Mouse (Mus musculus): ENCODE measurements around the gene Mterf1b. TPM values are rescaled to one million over a fixed set of nuclear protein-coding genes. Genes with fewer than 3 reads are reported as not detected.
"Not testable (repeated sequence)": the region's sequence is repeated elsewhere in the genome, so short reads cannot be mapped to it uniquely, and the experiment has no call there.

The Mterf1b gene
- total and polyA plus RNA-seq, 3 experiments, result 0.49 to 2.3 (median 2.0) TPM

DNA sequence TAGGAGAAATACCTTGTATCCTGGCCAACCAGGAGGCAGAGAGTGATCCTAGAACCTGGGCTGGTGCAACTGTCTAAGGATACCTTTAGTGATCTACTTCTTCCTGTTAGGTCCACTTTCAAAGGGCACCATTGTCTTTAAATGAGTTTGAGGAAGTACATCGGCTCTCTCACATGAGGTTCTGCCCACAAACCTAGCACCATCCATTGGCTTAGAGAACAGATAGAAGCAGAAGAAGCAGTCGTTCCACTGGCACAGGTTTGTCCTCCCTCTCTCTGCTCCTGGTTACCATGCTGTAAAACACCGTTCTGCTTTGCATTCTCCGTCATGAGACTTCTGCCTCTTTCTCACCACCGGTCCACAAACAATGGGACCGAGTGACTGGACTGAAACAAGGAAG is 12.8 kb upstream of the Mterf1b start:
- Histone ChIP-seq H3K4me1 (ENCODE audit: control insufficient read depth, insufficient read depth, low read length) (no peaks in the 10 kb centered on the region), H3K36me3 (ENCODE audit: control insufficient read depth, insufficient read depth, low read length) (no peaks in the 10 kb centered on the region), H3K9ac (ENCODE audit: low read depth, low read length) (no peak overlapping the region), H3K27me3 (ENCODE audit: control insufficient read depth, insufficient read depth, low read length) (no peaks in the 10 kb centered on the region), H3K79me2 (replicated peaks; ENCODE audit: control insufficient read depth, insufficient read depth, low read length) (no peaks in the 10 kb centered on the region), H3K27ac (no peak overlapping the region), H3K4me3 (no peak overlapping the region)
- DNase-seq, result no peak
- intact Hi-C loops (cut with DNase I), result no loop called here
- WGBS, result 72% methylated on average over 6 of the region's 6 CpGs
- no peak for TF ChIP-seq CTCF (IDR thresholded peaks at IDR 0.05)
- TF ChIP-seq POLR2A (IDR thresholded peaks at IDR 0.05; ENCODE audit: insufficient read depth, low read depth, low read length), result no peak
- TF ChIP-seq EP300 (IDR thresholded peaks at IDR 0.05; ENCODE audit: insufficient read depth, low read depth, low read length), result no peak

DNA sequence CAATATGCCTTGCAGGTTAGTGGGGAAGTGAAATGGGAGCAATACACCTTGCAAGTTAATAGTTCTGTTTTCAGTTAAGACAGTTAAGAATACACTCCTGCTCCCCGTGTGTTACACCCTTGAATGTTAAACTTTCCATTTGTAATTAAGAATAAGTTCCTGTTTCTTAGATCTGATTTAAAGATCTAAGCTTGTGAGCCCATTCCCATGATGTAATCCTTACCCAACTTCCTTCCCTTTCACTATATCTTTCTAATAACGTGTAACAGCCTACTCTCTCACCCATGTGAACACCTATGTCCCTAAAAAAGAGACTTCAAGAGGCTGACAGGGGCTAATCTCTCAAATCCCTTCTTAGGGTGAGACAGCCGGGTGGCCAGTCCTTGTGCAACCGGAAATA is 5.4 kb upstream of the Mterf1b start:
- TF ChIP-seq CTCF (IDR thresholded peaks at IDR 0.05), result no peak
- TF ChIP-seq POLR2A (IDR thresholded peaks at IDR 0.05; ENCODE audit: insufficient read depth, low read depth, low read length), result no peak
- no peak for TF ChIP-seq EP300 (IDR thresholded peaks at IDR 0.05; ENCODE audit: insufficient read depth, low read depth, low read length)
- no peak overlapping the region for H3K9ac ChIP-seq (ENCODE audit: low read depth, low read length)
- H3K36me3 ChIP-seq (ENCODE audit: control insufficient read depth, insufficient read depth, low read length), result no peaks in the 10 kb centered on the region
- intact Hi-C loops (cut with DNase I), result no loop called here
- 45% methylated on average over 4 of the region's 4 CpGs for WGBS
- H3K4me1 ChIP-seq (ENCODE audit: control insufficient read depth, insufficient read depth, low read length), result no peaks in the 10 kb centered on the region
- H3K4me3 ChIP-seq, result no peak overlapping the region
- no peak for DNase-seq
- no peak overlapping the region for H3K27ac ChIP-seq
- H3K27me3 ChIP-seq (ENCODE audit: control insufficient read depth, insufficient read depth, low read length), result no peaks in the 10 kb centered on the region
- H3K79me2 ChIP-seq (replicated peaks; ENCODE audit: control insufficient read depth, insufficient read depth, low read length), result no peaks in the 10 kb centered on the region

DNA sequence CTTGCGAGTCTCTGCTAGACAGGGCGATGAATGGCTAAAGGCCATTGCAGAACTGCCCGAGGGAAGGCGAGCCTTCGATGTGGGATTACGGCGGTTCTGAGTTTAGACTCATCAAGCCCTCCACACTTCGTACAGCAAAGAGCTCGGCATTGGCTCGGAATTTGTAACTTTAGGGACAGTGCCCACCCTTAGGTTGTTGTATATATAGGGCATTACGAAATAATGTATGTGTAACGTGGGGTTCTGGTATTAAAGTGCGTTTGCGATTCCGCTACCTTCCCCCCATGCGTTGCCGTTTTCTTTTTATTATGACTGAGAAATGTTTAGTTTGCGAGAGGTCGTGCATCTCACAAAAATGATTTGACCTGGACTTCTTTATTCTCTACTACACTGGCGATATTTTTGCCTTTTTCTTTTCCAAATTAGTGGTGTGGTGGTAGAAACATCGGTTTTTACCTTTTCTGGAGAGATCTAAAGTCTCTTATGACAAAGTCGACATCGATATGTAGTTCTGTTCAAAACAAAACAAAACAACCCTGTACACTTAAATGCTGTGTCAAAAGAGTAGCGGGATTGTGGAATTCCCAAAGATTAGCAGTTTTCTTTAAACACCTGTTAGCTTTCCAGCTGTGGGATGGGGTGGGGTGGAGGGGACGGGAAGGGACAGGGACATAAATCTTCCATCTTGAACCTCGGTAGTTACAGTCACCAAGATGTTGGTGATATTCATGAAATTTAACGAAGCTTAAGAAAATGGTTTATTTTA is 497 bp downstream of the Mterf1b start:
- peak overlapping the region; percentile 15; the same call in 1 of the 2 replicates for H3K9ac ChIP-seq (ENCODE audit: low read depth, low read length)
- DNase-seq; H3K4me1 ChIP-seq (ENCODE audit: control insufficient read depth, insufficient read depth, low read length); H3K36me3 ChIP-seq (ENCODE audit: control insufficient read depth, insufficient read depth, low read length); H3K79me2 ChIP-seq (replicated peaks; ENCODE audit: control insufficient read depth, insufficient read depth, low read length); H3K27me3 ChIP-seq (ENCODE audit: control insufficient read depth, insufficient read depth, low read length); H3K27ac ChIP-seq: not testable (repeated sequence)
- H3K4me3 ChIP-seq, result peak overlapping the region; percentile 50
- intact Hi-C loops (cut with DNase I), result loop anchor here (5.0 kb wide), 2 partner anchors 90 to 1185 kb away; partner anchors contain the start of gene Cyp51
- WGBS, result 7% methylated on average over 15 of the region's 27 CpGs

DNA sequence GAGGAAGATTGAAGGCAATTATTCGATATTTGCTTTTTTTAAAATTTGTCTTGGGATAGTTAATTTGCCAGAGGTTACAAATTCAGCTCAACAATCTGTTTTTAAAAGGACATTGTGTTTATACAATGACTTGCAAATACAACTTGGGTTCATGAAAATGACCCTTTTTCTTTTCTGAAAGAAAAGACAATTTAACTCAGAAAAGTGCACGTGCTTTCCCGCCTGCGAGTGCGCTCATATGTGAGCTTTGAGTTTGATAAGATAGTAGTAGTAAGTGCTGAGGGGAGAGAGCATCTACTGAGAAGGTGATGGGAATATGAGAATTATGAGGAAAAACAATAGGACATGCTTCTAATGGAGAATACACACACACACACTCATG is 1.1 kb downstream of the Mterf1b start:
- intact Hi-C loops (cut with DNase I), result loop anchor here (5.0 kb wide), 2 partner anchors 91 to 1184 kb away; partner anchors contain the start of gene Cyp51
- no peak for DNase-seq
- Histone ChIP-seq H3K9ac (ENCODE audit: low read depth, low read length) (no peak overlapping the region), H3K27ac (no peak overlapping the region), H3K79me2 (replicated peaks; ENCODE audit: control insufficient read depth, insufficient read depth, low read length) (no peaks in the 10 kb centered on the region), H3K27me3 (ENCODE audit: control insufficient read depth, insufficient read depth, low read length) (no peaks in the 10 kb centered on the region), H3K4me1 (ENCODE audit: control insufficient read depth, insufficient read depth, low read length) (peaks cover 2% of the 10 kb centered on the region), H3K4me3 (peak overlapping the region; percentile 50; the same call in 1 of the 2 replicates), H3K36me3 (ENCODE audit: control insufficient read depth, insufficient read depth, low read length) (no peaks in the 10 kb centered on the region)
- WGBS, result 61% methylated on average over 5 of the region's 5 CpGs
- TF ChIP-seq CTCF (IDR thresholded peaks at IDR 0.05) (no peak), POLR2A (IDR thresholded peaks at IDR 0.05; ENCODE audit: insufficient read depth, low read depth, low read length) (no peak), EP300 (IDR thresholded peaks at IDR 0.05; ENCODE audit: insufficient read depth, low read depth, low read length) (no peak)

DNA sequence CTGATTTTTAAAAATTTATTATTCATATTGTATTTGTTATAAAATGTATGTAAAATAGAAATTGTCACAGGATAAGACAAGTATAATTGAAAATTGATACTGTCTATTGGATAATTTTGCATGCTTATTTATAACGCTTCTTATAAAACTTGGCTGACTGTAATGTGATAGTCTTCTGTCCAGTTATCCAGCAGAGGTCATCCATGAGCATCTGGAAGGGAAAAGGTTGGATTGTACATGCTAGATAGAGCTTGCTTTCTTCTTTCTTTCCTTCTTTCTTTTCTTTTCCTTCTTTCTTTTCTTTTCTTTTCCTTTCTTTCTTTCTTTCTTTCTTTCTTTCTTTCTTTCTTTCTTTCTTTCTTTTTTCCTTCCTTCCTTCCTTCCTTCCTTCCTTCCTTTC is 2.0 kb downstream of the Mterf1b start:
- Histone ChIP-seq H3K9ac (ENCODE audit: low read depth, low read length) (no peak overlapping the region), H3K27ac (no peak overlapping the region), H3K79me2 (replicated peaks; ENCODE audit: control insufficient read depth, insufficient read depth, low read length) (no peaks in the 10 kb centered on the region), H3K4me1 (ENCODE audit: control insufficient read depth, insufficient read depth, low read length) (peaks cover 2% of the 10 kb centered on the region), H3K27me3 (ENCODE audit: control insufficient read depth, insufficient read depth, low read length) (no peaks in the 10 kb centered on the region), H3K36me3 (ENCODE audit: control insufficient read depth, insufficient read depth, low read length) (no peaks in the 10 kb centered on the region), H3K4me3 (no peak overlapping the region)
- intact Hi-C loops (cut with DNase I), result loop anchor here (5.0 kb wide), 2 partner anchors 92 to 1183 kb away; partner anchors contain the start of gene Cyp51
- WGBS, result 71% methylated on average over 1 of the region's 1 CpGs
- TF ChIP-seq EP300 (IDR thresholded peaks at IDR 0.05; ENCODE audit: insufficient read depth, low read depth, low read length) (no peak), POLR2A (IDR thresholded peaks at IDR 0.05; ENCODE audit: insufficient read depth, low read depth, low read length) (no peak), CTCF (IDR thresholded peaks at IDR 0.05) (peak; percentile 49)
- DNase-seq, result no peak

DNA sequence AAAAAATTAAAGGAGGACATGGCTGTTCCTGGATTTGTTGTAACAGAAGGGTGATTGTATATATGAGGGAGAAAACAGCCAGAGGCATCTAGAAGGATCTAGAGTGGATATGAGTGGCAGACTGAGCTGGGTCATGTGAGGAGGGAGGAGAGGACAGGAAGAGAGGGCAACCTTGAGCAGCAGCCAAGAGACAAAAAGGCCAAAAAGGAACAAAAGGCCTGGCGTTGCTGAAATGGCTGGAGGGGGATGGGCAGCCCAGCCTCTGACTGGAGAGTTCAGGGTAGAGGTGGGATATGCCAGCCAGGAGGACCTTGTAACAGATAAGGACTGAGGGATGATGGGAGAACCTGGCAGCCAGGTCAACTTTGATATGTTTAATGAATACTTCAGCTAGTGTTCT is 2.9 kb downstream of the Mterf1b start:
- 7% methylated on average over 1 of the region's 1 CpGs for WGBS
- Histone ChIP-seq H3K4me1 (ENCODE audit: control insufficient read depth, insufficient read depth, low read length) (peaks cover 2% of the 10 kb centered on the region), H3K4me3 (no peak overlapping the region), H3K36me3 (ENCODE audit: control insufficient read depth, insufficient read depth, low read length) (no peaks in the 10 kb centered on the region), H3K27me3 (ENCODE audit: control insufficient read depth, insufficient read depth, low read length) (no peaks in the 10 kb centered on the region), H3K9ac (ENCODE audit: low read depth, low read length) (no peak overlapping the region), H3K27ac (no peak overlapping the region), H3K79me2 (replicated peaks; ENCODE audit: control insufficient read depth, insufficient read depth, low read length) (no peaks in the 10 kb centered on the region)
- intact Hi-C loops (cut with DNase I), result no loop called here
- TF ChIP-seq CTCF (IDR thresholded peaks at IDR 0.05), result no peak
- no peak for TF ChIP-seq EP300 (IDR thresholded peaks at IDR 0.05; ENCODE audit: insufficient read depth, low read depth, low read length)
- no peak for TF ChIP-seq POLR2A (IDR thresholded peaks at IDR 0.05; ENCODE audit: insufficient read depth, low read depth, low read length)
- DNase-seq, result no peak

Measured in heart, adult 2 months (tissue).